Mouse (Mus musculus) mouse embryonic stem cell (cell line): ENCODE data around the gene Dok5.

ENCODE experiments used
- in situ Hi-C, 2 experiments: fragments of 300-500 bp; cut with MboI; formaldehyde crosslinking; loops; 1 replicate in 1 of 2; 3 replicates in 1 of 2; pipeline ENCODE4 v1.14.3; 2019 to 2020; ENCODE audit warnings: low sequenced_read_pairs in 2 of 2, low pct_unique_long_range_greater_than_20kb in 1 of 2, mixed read lengths in 1 of 2; ENCODE audit not compliant: unreplicated experiment in 1 of 2

Dok5 gene

GRCm38 (mm10) chr2:170884209-170884801 lies 152.7 kb downstream of the Dok5 start:
- in situ Hi-C loops, result no loop called here

DNA sequence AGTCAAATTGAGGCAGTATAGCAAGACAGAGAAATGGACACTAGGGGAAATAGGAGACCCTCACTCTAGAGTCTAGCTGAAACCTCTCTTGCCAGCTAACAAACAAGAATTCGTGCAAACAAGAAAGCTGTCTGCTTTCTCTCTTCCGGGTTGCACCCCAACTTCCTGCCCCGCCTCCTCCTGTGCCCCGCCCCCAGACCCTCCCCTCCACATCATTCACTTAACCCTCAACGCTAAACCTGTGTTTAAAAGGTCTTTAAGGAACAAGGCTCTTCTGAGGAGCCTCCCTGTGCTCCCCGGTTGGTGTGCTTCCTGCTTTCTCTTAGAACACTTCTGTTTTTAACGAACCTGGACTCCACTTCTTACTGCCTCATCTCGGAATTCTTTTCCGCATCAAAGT lies 156.4 kb downstream of the Dok5 start:
- in situ Hi-C loops, result no loop called here

- in situ Hi-C loops, result no loop called here
Measured at GRCm38 (mm10) chr2:170895096-170895495, 163.5 kb downstream of the Dok5 start.

DNA sequence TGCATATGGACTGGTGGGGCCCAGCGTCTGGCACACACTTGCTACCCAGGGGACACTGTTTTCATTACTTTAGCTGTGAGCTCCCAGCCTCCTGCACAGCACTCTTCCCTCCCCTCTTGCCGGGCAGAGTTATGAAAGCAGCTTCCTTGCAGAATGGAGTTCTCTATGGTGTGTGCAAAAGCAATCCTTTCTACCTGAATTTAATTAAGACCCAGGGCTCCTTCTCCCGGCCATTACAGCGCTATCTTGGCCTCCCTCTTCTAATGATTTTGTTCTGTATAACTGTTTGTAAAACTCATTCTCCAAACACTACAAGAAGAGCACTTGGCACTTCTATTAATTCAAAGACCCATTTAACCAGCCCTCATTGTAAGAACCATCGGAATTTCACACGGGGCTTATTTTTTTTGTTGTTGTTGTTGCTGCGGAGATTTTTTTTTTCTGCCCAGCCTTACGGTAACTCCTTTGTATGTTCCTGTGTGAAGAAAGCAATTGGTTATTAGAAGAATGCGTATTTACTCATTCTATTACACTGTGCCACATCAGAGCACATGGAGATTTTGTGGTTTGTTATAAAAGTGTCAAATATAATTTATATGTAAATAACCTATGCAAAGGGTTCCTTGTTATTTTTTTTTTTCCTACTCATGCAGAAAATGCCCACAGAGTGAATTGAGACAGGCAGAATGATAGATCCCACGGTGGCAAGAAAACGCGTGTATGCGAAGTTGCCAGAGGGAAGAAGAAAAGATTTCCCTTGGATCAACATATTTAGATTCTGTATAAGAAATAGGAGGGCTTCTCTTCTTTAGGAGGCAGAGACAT lies 170.8 kb downstream of the Dok5 start:
- in situ Hi-C loops, result loop anchor here (25.0 kb wide), 2 partner anchors 435 to 460 kb away; no protein-coding TSS in a partner anchor

DNA sequence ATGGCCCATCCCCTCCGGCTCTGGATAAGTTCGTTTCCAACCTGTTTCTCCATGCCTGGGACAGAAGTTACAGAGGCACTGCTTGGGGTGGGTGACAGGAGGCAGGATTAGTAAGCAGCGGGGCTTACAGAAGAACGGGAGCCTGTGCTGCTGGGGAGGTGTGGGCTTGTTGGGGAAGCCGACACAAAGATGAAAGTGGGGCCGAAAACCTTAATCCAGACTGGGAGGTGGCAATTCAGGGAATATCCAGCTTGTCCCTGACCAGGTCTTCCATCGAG lies 171.4 kb downstream of the Dok5 start:
- in situ Hi-C loops, result loop anchor here (25.0 kb wide), 2 partner anchors 434 to 459 kb away; no protein-coding TSS in a partner anchor

DNA sequence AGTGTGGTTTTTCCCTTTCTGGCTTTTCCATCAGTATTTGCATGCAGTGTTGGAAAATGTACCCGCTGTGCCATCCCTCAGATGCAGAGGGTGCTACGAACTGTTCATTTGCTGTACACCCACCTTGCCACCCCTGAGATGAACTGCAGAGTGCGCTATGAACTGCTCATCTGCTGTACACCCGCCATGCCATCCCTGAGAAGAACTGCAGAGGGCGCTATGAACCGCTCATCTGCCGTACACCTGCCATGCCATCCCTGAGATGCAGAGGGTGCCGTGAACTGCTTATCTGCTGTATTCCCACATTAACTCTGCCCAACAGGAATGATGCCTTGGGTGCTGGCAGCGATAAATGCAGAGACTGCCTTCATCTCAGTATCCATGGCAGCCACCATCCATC lies 171.8 kb downstream of the Dok5 start:
- in situ Hi-C loops, result loop anchor here (25.0 kb wide), 2 partner anchors 434 to 459 kb away; no protein-coding TSS in a partner anchor

DNA sequence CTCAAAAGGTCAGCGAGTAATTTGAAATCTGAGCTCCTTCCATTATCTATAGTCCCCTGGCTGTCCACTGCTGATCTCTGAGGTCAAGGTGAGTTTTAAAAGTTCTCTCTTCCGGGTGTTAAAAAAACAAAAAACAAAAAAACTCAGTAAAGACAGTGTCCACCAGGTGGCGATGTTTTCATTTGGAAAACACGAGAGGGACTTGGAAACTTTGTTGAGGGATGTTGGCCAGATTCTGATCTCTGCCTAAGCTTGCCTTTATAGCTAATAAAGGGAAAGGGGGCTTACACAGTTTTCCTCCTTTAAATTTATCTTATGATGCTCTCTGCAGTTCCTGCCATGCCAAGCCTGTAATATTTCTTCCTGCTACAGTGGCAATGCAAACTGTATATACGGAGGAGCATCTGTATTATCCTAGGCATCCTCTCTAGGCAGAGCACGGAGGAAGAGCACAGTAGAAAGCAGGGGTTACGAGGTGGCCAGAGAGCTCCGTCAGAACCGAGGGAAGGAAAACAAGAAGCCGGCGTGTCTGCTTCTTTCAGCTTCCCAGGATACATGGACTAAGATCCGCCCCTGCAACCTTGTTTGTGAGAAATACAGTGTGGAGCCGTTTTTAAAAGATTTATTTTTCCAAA lies 181.1 kb downstream of the Dok5 start:
- in situ Hi-C loops, result loop anchor here (25.0 kb wide), 2 partner anchors 425 to 450 kb away; no protein-coding TSS in a partner anchor

DNA sequence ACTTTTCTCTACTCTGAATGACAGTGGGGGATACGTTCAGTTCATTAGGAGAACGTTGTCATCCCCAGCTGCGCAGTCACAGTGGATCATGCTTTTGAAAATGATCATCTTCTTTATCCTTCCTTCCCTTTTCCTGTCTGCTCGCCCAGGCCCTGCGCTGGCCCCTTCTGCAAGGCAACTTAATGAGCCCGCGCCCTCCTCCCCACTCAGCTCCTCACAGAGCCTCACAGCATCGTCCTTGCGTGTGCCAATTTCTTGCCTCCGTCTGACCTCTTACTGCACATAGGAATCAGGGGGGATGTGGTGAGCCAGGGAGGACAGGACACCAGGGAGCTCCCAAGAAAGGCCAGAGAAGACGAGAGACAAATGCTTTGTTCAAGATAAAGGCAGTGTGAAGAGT lies 182.3 kb downstream of the Dok5 start:
- in situ Hi-C loops, result loop anchor here (25.0 kb wide), 2 partner anchors 423 to 448 kb away; no protein-coding TSS in a partner anchor

- in situ Hi-C loops, result loop anchor here (25.0 kb wide), 2 partner anchors 422 to 447 kb away; no protein-coding TSS in a partner anchor
Measured at GRCm38 (mm10) chr2:170915646-170916045, 184.0 kb downstream of the Dok5 start.

DNA sequence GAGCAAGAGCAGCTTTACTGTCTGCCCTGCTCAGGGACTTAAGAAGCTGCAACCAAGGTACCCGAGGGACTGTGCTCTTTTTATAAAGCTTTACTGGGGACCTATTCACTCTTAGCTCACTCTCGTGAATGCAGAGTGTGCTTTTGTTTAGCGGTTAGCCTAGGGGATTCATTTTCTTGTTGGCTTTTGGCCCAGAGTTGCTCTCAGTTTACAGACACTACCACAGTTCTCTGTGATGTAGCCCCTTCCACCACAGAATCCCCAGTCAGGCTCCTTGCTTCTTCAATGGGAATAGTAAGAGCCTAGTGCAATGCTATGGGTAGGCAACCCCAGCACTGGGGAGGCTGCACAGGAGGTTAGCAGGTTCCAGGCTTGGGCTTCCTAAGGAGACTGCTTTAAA lies 190.7 kb downstream of the Dok5 start:
- in situ Hi-C loops, result loop anchor here (25.0 kb wide), 2 partner anchors 415 to 440 kb away; no protein-coding TSS in a partner anchor

DNA sequence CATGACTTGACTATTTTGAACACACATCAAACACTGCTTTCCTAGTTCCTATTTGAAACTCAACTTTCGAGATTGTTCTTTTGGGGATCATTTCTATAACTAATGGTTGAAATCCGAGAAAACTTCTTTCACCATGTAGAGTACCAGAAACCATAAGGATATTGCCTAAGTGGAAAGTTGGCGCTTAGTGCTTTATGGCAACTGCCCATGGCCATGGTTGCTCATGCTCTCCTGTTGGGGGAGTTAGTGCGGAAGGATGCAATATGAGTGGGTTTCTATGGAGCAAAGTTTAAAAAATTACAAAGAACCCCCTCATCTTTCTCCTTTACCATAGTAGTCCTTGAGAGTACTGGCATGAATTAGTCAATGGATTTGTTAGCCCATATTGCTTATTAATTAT lies 192.5 kb downstream of the Dok5 start:
- in situ Hi-C loops, result loop anchor here (25.0 kb wide), 2 partner anchors 413 to 438 kb away; no protein-coding TSS in a partner anchor

- in situ Hi-C loops, result no loop called here
Measured at GRCm38 (mm10) chr2:170926237-170926636, 194.6 kb downstream of the Dok5 start.
